ENCODE assay signal across 8 mouse cellular contexts in the genomic region with DNA sequence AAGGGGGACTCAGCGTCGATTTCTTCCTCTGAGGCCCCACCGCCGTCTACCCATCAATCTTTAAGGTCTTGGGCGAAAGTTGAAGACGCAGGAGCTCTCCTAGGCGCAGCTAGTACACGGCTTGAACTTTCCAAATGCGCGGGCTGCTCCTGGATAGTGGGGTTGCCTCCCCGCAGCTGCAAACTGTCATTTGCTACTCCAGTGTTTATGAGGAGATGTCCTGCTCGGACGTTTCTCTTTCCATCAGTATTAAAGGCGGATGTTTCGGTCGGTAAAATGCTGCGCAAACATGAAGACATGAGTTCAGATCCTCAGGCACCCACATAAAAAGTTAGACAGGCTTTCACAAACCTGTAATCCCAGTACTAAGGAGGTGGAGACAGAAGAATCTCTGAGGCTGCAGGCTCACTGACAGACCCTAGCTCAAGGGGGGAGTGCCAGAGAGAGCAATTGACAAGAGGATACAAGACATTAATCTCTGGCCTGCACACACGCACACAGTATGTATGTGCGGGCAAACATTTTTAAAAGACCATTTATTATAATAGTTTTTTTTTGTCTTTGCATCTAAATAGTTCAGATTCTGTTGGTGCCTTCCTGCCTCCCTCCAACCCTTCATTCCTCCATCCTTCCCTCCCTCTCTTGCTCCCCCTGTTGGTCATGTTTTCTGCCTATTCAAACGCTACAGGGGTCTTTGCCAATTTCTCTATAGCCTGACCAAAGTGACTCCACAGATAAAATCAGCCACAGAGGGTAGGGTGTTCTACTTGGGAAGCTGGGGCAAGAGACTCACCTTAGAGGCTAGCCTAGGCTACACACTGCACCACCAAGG. TPM values are rescaled to one million over a fixed set of nuclear protein-coding genes. Genes with fewer than 3 reads are reported as not detected.
DNase-seq lines count a peak whose midpoint lies in the region; ATAC-seq and TF ChIP-seq lines count a peak whose summit lies in the region.

A gene (minus strand): TSS at position 639 of the 832 bp plus-strand sequence.

- no peak for ATAC-seq in forebrain, embryonic 14.5 days
- no peak for ATAC-seq in hindbrain, embryonic 14.5 days (ENCODE audit: low FRiP score)
- ATAC-seq in lung, embryonic 16.5 days (ENCODE audit: low read depth) = peak; percentile 51

- H3K9ac ChIP-seq in forebrain, embryonic 14.5 days (ENCODE audit: low read length) = peak within 1 kb of the TSS; percentile 63
- H3K9ac ChIP-seq in hindbrain, embryonic 14.5 days = peak within 1 kb of the TSS; percentile 56
- peak within 1 kb of the TSS; percentile 70 for H3K9ac ChIP-seq in lung, embryonic 16.5 days (ENCODE audit: low read length)

- H3K4me2 ChIP-seq in forebrain, embryonic 14.5 days (ENCODE audit: low read length) = peak within 1 kb of the TSS; percentile 100
- peak within 1 kb of the TSS; percentile 90 for H3K4me2 ChIP-seq in hindbrain, embryonic 14.5 days (replicated peaks)
- peak within 1 kb of the TSS; percentile 100 for H3K4me2 ChIP-seq in lung, embryonic 16.5 days (ENCODE audit: low read depth, low read length)

- no peaks in the 10 kb centered on the region for H3K9me3 ChIP-seq in forebrain, embryonic 14.5 days (replicated peaks; ENCODE audit: control insufficient read depth, low read length)
- H3K9me3 ChIP-seq in hindbrain, embryonic 14.5 days (ENCODE audit: control insufficient read depth, low read length) = no peaks in the 10 kb centered on the region
- H3K9me3 ChIP-seq in lung, embryonic 16.5 days (ENCODE audit: control insufficient read depth, low read length) = no peaks in the 10 kb centered on the region

- WGBS in forebrain, embryonic 14.5 days = 9% methylated on average over 20 of the region's 20 CpGs
- 6% methylated on average over 20 of the region's 20 CpGs for WGBS in hindbrain, embryonic 14.5 days
- WGBS in lung, embryonic 16.5 days = 8% methylated on average over 20 of the region's 20 CpGs
- WGBS in olfactory bulb, adult 2 months = 19% methylated on average over 20 of the region's 20 CpGs

- H3K36me3 ChIP-seq in forebrain, embryonic 14.5 days (ENCODE audit: control insufficient read depth, insufficient read depth, low read length) = no peaks in the 10 kb centered on the region
- H3K36me3 ChIP-seq in hindbrain, embryonic 14.5 days (replicated peaks; ENCODE audit: control insufficient read depth, insufficient read depth) = no peaks in the 10 kb centered on the region
- no peaks in the 10 kb centered on the region for H3K36me3 ChIP-seq in lung, embryonic 16.5 days (ENCODE audit: control insufficient read depth, insufficient read depth, low read length)

- no peak for TF ChIP-seq CTCF in olfactory bulb, adult 2 months (IDR thresholded peaks at IDR 0.05; ENCODE audit: insufficient read depth, low read depth, low read length)

- H3K27me3 ChIP-seq in forebrain, embryonic 14.5 days (replicated peaks; ENCODE audit: control insufficient read depth, insufficient read depth, low read length) = peaks cover 8% of the 10 kb centered on the region; the same call in 1 of the 2 replicates
- peaks cover 25% of the 10 kb centered on the region for H3K27me3 ChIP-seq in hindbrain, embryonic 14.5 days (ENCODE audit: control insufficient read depth, insufficient read depth, low read length)
- H3K27me3 ChIP-seq in lung, embryonic 16.5 days (ENCODE audit: control insufficient read depth, insufficient read depth, low read depth, low read length) = peaks cover 40% of the 10 kb centered on the region

- DNase-seq in cerebellum, postnatal 10 days = peak; percentile 67 to 84
- no peak for DNase-seq in cerebellum, postnatal 36 days
- no peak for DNase-seq in adrenal gland, postnatal 4 days (ENCODE audit: low spot score in 2 of 2)
- peak; percentile 30 for DNase-seq in forebrain, embryonic 14.5 days (ENCODE audit: low spot score)
- DNase-seq in hindbrain, embryonic 14.5 days (ENCODE audit: low spot score) = no peak
- DNase-seq in Muller cell, postnatal 12 days (ENCODE audit: inconsistent ontology term) = no peak

- 0 out of 2 replicates have a peak, but pooled peaks cover 9% of the 10 kb centered on the region for H3K4me1 ChIP-seq in forebrain, embryonic 14.5 days (ENCODE audit: control insufficient read depth, insufficient read depth, low read length)
- H3K4me1 ChIP-seq in hindbrain, embryonic 14.5 days (replicated peaks; ENCODE audit: control insufficient read depth, insufficient read depth, low read length) = no peaks in the 10 kb centered on the region; the same call in 1 of the 2 replicates
- H3K4me1 ChIP-seq in lung, embryonic 16.5 days (replicated peaks; ENCODE audit: control insufficient read depth, insufficient read depth, low read length) = peaks cover 12% of the 10 kb centered on the region
- peaks cover 19% of the 10 kb centered on the region for H3K4me1 ChIP-seq in olfactory bulb, adult 2 months (ENCODE audit: control insufficient read depth, insufficient read depth, low read length)

- H3K27ac ChIP-seq in forebrain, embryonic 14.5 days (ENCODE audit: low read depth, low read length) = no peak within 1 kb of the TSS
- no peak within 1 kb of the TSS for H3K27ac ChIP-seq in hindbrain, embryonic 14.5 days
- H3K27ac ChIP-seq in lung, embryonic 16.5 days (ENCODE audit: low read length) = no peak within 1 kb of the TSS
- no peak within 1 kb of the TSS for H3K27ac ChIP-seq in olfactory bulb, adult 2 months (ENCODE audit: insufficient read depth, low read depth, low read length)

- peak within 1 kb of the TSS; percentile 55 for H3K4me3 ChIP-seq in forebrain, embryonic 14.5 days (ENCODE audit: low read depth, low read length)
- H3K4me3 ChIP-seq in hindbrain, embryonic 14.5 days (replicated peaks; ENCODE audit: low read length) = peak within 1 kb of the TSS; percentile 48
- H3K4me3 ChIP-seq in lung, embryonic 16.5 days (ENCODE audit: low read length) = peak within 1 kb of the TSS; percentile 66
- peak within 1 kb of the TSS; percentile 51 for H3K4me3 ChIP-seq in olfactory bulb, adult 2 months (ENCODE audit: insufficient read depth, low read depth, low read length)

- no peak for TF ChIP-seq POLR2A in olfactory bulb, adult 2 months (IDR thresholded peaks at IDR 0.05; ENCODE audit: insufficient read depth, low read depth, low read length)

RNA-seq across cellular contexts. Expression of the gene that starts here (rescaled TPM):
- 10 to 100 TPM; 11.1 to 17.6 TPM for total RNA-seq in adrenal gland, postnatal 4 days (2021)
- polyA plus RNA-seq in forebrain, embryonic 14.5 days (2014; fragmentation: Nextera tagmentation; extraction: Ambion mirVana) = 0.72 and 0.80 TPM in 2 replicates
- polyA plus RNA-seq in hindbrain, embryonic 14.5 days (2014; fragmentation: Nextera tagmentation; extraction: Ambion mirVana) = 2.3 and 2.5 TPM in 2 replicates
- polyA plus RNA-seq in lung, embryonic 16.5 days (2015; fragmentation: Nextera tagmentation; extraction: Ambion mirVana) = 5.2 and 7.0 TPM in 2 replicates
- not detected in 2 replicates for polyA plus RNA-seq in olfactory bulb, adult 2 months (2012; ENCODE audit: insufficient read depth, insufficient read length, low replicate concordance, missing spikeins)

Comparison
In these comparisons a context has a peak if more than half of its experiments do, and no peak if none do; other contexts are left out.
1. DNase-seq: peak in cerebellum, postnatal 10 days (2 of 2); none in cerebellum, postnatal 36 days (0 of 2), adrenal gland, postnatal 4 days (0 of 2), hindbrain, embryonic 14.5 days (single experiment) and Muller cell, postnatal 12 days (single experiment).
2. Peak in DNase-seq, H3K4me3 ChIP-seq, H3K9ac ChIP-seq and H3K4me2 ChIP-seq in forebrain, embryonic 14.5 days; RNA of the gene not detected or under 1 TPM.
3. Peak in every context shown above with its lines, with median percentiles within 50 percentile points of each other: H3K4me2 ChIP-seq, H3K4me3 ChIP-seq and H3K9ac ChIP-seq.